Mouse (Mus musculus) cortical plate, adult 2 months (tissue): ENCODE measurements around the gene Sh3bp5.

Source experiments
- CTCF ChIP-seq: fragments of 200-500 bp; IDR thresholded peaks from 2 replicates; pipeline ENCODE4 v1.5.1; 2011; ENCODE audit warnings: mild to moderate bottlenecking, control low read depth, low read length; ENCODE audit not compliant: insufficient read depth; ENCODE audit errors: extremely low read depth
- POLR2A ChIP-seq: fragments of 200-500 bp; IDR thresholded peaks from 2 replicates; pipeline ENCODE4 v1.6.1; 2011; ENCODE audit warnings: mild to moderate bottlenecking, low read length, control low read depth; ENCODE audit not compliant: insufficient read depth; ENCODE audit errors: extremely low read depth

DNA sequence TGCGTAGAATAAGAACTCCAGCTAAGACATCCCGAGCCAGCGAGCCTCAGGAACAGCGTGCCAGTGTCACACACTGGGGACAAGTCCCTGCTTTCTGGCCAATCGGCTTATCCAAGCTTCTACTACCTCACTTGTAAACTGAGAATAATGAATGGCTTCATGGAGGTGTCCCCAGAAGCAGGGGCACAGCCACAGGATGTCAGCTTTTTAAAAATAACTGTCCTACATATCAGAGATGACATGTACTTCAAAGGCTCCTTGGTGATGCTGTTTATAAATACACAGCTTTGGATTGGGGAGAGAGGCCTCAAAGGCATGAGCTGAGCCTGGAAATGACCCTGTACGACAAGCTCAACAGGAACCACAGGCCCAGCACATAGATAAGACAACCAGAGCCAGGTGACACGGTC lies 20.9 kb downstream of the Sh3bp5 start:
- no peak for TF ChIP-seq POLR2A
- no peak for TF ChIP-seq CTCF
